Mouse (Mus musculus) left cerebral cortex, adult 18-20 months (tissue): ENCODE data around the gene Tex264. TPM values are rescaled to one million over a fixed set of nuclear protein-coding genes. Genes with fewer than 3 reads are reported as not detected.

Source experiments
- DNase-seq, 2 experiments: peaks; one replicate each; pipeline ENCODE4 v3.0.0; 2021 to 2022; ENCODE audit warnings: low spot score in 2 of 2, mixed read lengths in 1 of 2
- long read RNA-seq, 2 experiments: library from polyadenylated mRNA; stranded (forward); transcript quantifications; one replicate each; pipeline ENCODE4 v2.0.0; 2021
- total RNA-seq, 2 experiments: library from RNA; stranded (reverse); gene quantifications; 2 replicates each; pipeline ENCODE4 v1.2.3; 2021

Tex264 gene
- total RNA-seq = 100 to 1,000 TPM in 1 of 2 experiments, 10 to 100 TPM in 1; 99.4 to 103 TPM
- long read RNA-seq, experiment 1, transcript Tex264-202 (6 exons, 1,896 nt) = minor isoform, 30 of 121 reads
- long read RNA-seq, experiment 1, transcript Tex264-203 (6 exons, 1,364 nt) = minor isoform, 12 of 121 reads
- long read RNA-seq, experiment 1, transcript Tex264-201 (6 exons, 1,391 nt) = major isoform, 51 of 121 reads
- long read RNA-seq, experiment 1, partial matches to known transcripts = 11 of 121 reads
- long read RNA-seq, experiment 1, other reads (novel, unspliced or antisense) = 14 of 121 reads
- long read RNA-seq, experiment 2, transcript Tex264-201 (6 exons, 1,391 nt) = major isoform, 35 of 98 reads
- long read RNA-seq, experiment 2, transcript Tex264-202 (6 exons, 1,896 nt) = minor isoform, 28 of 98 reads
- long read RNA-seq, experiment 2, transcript Tex264-203 (6 exons, 1,364 nt) = minor isoform, 19 of 98 reads
- long read RNA-seq, experiment 2, partial matches to known transcripts = 6 of 98 reads
- long read RNA-seq, experiment 2, other reads (novel, unspliced or antisense) = 8 of 98 reads

- peak; percentile 85 to 89 for DNase-seq
Measured at GRCm38 (mm10) chr9:106685249-106686101, at the start of gene Tex264. Tex264 (minus strand) TSS chr9:106685927.

- no peak for DNase-seq
Measured at GRCm38 (mm10) chr9:106733690-106734089, 48.0 kb upstream of the Tex264 start.

- no peak for DNase-seq
Measured at GRCm38 (mm10) chr9:106729416-106729815, 43.7 kb upstream of the Tex264 start.

- no peak for DNase-seq
Measured at GRCm38 (mm10) chr9:106726891-106727290, 41.2 kb upstream of the Tex264 start.

- DNase-seq = no peak
Measured at GRCm38 (mm10) chr9:106725435-106725834, 39.7 kb upstream of the Tex264 start.

- no peak for DNase-seq
Measured at GRCm38 (mm10) chr9:106724864-106725263, 39.1 kb upstream of the Tex264 start.

- no peak for DNase-seq
Measured at GRCm38 (mm10) chr9:106716729-106717128, 31.0 kb upstream of the Tex264 start.

- DNase-seq = no peak
Measured at GRCm38 (mm10) chr9:106716232-106716631, 30.5 kb upstream of the Tex264 start.

GRCm38 (mm10) chr9:106712470-106712869 lies 26.7 kb upstream of the Tex264 start:
- no peak for DNase-seq

- DNase-seq = no peak
Measured at GRCm38 (mm10) chr9:106692973-106693481, 7.3 kb upstream of the Tex264 start.

GRCm38 (mm10) chr9:106688834-106689233 lies 3.1 kb upstream of the Tex264 start:
- DNase-seq = no peak

GRCm38 (mm10) chr9:106686983-106687650 lies 1.4 kb upstream of the Tex264 start:
- DNase-seq = peak; percentile 65 to 78

GRCm38 (mm10) chr9:106684918-106685248 lies 844 bp downstream of the Tex264 start:
- DNase-seq = no peak

- no peak for DNase-seq
Measured at GRCm38 (mm10) chr9:106684093-106684872, 1.4 kb downstream of the Tex264 start.

- DNase-seq = peak; percentile 54 to 58
Measured at GRCm38 (mm10) chr9:106681026-106681425, 4.7 kb downstream of the Tex264 start.

GRCm38 (mm10) chr9:106678242-106678641 lies 7.5 kb downstream of the Tex264 start:
- no peak for DNase-seq

- no peak for DNase-seq
Measured at GRCm38 (mm10) chr9:106677702-106678101, 8.0 kb downstream of the Tex264 start.

- no peak for DNase-seq
Measured at GRCm38 (mm10) chr9:106676571-106676970, 9.2 kb downstream of the Tex264 start.

- peak; percentile 61 to 70 for DNase-seq
Measured at GRCm38 (mm10) chr9:106675965-106676364, 9.8 kb downstream of the Tex264 start.

- peak; percentile 85 to 89 for DNase-seq
Measured at GRCm38 (mm10) chr9:106675480-106675879, 10.2 kb downstream of the Tex264 start.
